Mouse (Mus musculus) T-helper 1 cell (primary cell): ENCODE data around the gene Ccdc124.

Experiments used
- in situ Hi-C: fragments of 300-600 bp; cut with MboI, MseI; formaldehyde crosslinking; loops from one replicate; pipeline ENCODE4 v1.15.1; 2025; ENCODE audit warnings: high pct_unique_total_duplicates

Gene Ccdc124

GRCm38 (mm10) chr8:70871195-70871807, 2.4 kb downstream of the Ccdc124 start:
- in situ Hi-C loops = no loop called here

DNA sequence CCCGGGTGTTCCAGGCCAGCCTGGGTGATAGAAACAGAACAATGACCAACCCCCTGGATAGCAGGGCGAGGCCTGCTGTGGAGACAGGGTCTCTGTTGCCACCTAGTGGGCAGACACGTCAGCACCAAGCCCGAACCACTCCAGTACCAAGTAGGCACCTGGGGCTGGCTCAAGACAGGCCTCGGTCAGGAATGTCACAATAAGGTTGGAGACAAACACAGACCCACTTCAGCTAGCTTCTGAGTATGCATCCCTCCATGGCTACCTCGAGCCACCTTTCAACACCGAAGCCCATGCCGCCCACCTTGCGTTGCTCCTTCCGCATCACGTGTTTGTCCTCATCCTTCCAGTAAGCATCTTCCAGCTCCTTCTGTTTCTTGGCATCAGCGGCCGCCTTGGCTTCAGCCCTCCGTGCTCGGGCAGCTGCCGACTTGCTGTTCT, 4.1 kb downstream of the Ccdc124 start:
- in situ Hi-C loops = no loop called here

- in situ Hi-C loops = no loop called here
Measured at GRCm38 (mm10) chr8:70869199-70869571, 4.5 kb downstream of the Ccdc124 start.

- in situ Hi-C loops = no loop called here
Measured at GRCm38 (mm10) chr8:70868559-70869198, 5.1 kb downstream of the Ccdc124 start.

DNA sequence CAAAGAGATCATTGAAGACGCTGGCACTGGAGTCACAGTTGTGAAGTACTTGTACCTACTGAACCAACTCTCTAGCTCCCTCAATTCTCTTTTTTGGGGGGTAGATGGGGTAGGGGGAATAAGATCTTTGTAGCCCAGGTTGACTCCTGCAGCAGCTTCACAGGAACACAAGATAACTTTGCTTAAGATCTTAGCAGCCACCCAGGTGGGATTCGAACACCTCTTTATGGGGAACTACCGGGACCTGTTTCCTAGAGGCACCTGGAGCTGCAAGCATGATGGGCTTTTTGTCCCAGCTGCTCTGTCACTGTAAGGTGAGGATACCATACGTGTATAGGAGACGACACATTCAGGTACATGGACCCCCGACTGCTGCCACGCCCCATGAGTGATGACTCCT, 7.2 kb downstream of the Ccdc124 start:
- in situ Hi-C loops = no loop called here

GRCm38 (mm10) chr8:70866001-70866520, 7.7 kb downstream of the Ccdc124 start:
- in situ Hi-C loops = no loop called here

GRCm38 (mm10) chr8:70865350-70866000, 8.3 kb downstream of the Ccdc124 start:
- in situ Hi-C loops = no loop called here

DNA sequence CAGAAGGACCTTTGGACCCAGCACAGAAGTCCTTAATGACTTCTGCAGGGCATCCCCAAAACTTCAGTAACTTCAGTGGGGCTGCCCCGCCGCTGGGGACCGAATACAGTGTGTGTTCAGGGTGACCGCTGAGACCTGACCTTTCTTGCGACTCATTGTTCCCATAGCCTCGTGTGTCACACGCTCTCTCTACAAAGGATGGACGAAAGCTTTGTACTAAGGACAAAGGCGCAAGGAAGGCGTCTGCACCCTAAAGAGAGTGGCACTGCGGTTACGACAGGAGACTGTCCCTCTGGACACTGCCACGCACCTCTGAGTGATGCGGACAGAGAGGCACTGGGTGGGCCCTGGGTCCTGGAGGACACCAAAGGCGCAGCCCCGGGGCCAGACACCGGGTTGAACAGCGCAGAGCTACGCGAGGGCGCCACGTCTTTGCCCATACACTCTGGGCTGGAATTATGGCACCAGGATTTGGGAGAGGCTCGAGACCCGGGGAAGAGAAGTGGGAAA, 9.0 kb downstream of the Ccdc124 start:
- in situ Hi-C loops = no loop called here

- in situ Hi-C loops = no loop called here
Measured at GRCm38 (mm10) chr8:70863956-70864711, 9.6 kb downstream of the Ccdc124 start.

DNA sequence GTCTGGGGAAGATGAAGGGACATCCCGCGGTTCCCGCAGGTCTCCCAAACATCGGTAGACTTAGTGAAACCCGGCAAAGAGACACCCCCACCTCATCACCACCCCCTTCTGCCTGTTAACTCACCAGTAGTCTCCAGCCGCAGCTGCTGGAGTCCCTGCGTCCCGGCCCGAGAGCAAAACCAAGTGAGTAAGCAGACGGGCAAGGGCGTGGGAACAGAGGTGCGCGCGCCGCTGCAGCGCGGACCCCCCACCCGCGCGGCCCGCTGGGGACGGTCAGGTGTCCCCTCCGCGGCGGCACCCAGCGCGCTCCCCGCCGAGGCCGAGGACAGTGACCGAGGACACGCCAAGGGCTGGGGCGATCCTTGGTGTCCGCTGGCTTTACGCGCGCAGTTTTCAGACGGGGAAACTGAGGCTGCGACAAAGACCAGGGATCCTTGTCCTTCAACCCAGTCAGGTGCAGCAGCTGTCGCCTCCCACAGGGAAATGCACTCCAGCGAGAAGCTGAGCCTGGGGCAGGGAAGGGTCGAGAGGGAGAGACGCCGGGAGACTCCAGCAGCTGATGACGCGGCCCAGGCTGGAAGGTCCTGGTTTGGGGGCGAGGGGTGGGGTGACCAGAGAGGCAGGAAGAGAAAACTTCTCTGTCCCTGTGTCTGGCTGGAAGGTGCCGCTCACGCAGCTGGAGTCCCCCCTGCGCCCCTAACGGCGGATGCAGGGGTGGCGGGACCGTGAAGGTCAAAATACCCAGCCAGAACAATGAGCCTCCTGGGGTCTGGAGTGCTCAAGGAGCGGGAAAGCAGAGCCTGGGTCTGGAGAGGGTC, 10.7 kb downstream of the Ccdc124 start, which contains the start of gene Kcnn1:
Kcnn1 (minus strand) TSS at position 435 of the 818 bp plus-strand sequence.
- in situ Hi-C loops = no loop called here

DNA sequence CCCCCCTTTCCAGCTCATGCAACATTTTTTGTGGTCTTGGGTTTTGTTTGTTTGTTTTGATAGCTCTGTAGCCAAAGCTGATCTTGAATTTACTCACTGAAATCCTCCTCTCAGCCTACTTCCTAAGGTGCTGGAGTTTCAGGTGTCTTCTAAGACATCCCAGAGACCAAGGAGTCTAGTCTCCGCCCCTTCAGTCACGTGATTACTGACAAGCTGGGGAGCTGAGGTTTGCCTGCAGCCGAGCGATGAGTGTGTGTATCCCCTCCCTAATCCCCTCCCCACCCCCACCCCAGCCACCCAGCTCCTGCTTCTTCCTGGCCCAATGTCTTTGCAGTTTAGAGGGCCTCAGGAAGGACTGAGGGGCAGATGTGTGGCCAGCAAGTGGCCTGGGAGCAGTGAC, 16.2 kb downstream of the Ccdc124 start:
- in situ Hi-C loops = no loop called here

DNA sequence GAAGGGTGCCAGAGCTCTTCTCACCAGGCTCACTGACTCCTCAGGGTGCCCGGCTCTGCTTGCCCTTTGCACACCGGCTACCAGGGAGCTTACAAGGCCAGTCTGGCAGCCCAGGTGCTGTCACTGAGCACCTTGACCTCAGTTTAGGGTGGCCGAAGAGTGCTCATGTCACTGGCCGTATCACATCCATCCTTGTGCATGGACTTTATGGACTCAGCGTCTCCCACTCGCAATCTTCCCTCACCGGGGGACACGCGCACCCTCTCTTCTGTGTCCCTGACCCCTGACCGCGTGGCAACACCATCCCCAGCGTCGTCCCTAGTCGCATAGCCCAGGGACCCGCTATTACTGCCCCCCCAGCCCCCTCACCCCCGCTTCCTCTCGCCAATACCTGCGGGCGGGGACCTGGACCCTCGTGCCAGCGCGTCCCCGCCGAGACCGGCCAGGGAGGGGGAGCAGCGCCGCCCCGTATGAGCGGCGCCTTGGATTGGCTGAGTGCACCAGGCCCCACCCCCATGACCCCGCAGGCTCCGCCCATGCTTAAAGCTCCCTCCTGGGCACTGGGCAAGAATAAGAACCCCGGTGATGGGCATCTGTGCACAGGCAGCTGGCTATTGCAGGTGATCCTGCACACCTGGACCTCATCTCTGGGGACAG, 17.1 kb downstream of the Ccdc124 start:
- in situ Hi-C loops = no loop called here

- in situ Hi-C loops = no loop called here
Measured at GRCm38 (mm10) chr8:70856028-70856427, 17.7 kb downstream of the Ccdc124 start.

DNA sequence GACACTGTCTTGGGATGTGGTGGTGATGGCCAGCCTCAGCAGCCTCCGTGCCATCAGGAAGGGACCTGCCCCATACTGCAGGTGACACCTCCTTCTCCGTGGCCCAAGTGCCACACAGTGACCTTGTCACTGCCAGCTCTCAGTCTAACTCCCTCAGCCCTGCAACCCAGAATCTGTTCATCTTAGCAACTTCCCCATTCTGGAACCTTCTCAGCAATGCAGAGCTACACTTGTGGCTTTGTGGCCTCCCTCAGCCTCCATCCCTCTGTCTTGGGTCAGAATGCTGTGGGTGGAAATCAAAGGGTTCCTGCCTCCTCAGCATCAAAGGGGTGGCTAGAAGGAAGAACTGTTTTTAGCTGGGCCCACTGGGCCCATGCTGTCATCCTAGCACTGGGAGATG, 19.9 kb downstream of the Ccdc124 start:
- in situ Hi-C loops = no loop called here

DNA sequence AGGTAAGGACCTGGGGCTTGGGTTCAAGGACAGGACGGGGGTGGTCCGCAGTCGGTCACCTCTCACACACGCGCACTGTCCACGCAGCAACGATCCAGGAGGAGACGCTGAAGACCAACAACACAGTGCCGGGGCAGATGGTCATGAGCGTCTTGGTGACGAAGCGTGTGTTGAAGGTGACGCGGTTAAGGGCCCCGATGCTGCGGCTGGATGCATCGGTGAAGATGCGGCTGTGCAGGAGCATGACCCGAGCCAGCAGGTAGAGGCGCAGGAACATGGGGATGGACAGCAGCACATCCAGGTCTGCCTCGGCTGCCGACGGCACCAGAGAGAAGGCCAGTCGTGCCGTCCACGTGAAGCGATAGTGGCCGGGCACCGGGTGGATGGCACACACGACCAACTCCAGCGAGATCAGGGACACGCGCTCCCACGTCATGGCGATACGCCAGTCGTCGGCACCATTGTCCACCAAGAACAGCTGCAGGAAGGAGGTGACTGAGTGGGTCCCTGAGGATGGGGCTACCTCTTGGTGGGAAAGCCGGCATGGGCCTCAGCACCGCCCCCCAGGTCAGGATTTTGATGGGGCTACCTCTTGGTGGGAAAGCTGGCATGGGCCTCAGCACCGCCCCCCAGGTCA, 21.0 kb downstream of the Ccdc124 start:
- in situ Hi-C loops = no loop called here

- in situ Hi-C loops = no loop called here
Measured at GRCm38 (mm10) chr8:70851837-70852236, 21.9 kb downstream of the Ccdc124 start.

- in situ Hi-C loops = no loop called here
Measured at GRCm38 (mm10) chr8:70850947-70851346, 22.8 kb downstream of the Ccdc124 start.

DNA sequence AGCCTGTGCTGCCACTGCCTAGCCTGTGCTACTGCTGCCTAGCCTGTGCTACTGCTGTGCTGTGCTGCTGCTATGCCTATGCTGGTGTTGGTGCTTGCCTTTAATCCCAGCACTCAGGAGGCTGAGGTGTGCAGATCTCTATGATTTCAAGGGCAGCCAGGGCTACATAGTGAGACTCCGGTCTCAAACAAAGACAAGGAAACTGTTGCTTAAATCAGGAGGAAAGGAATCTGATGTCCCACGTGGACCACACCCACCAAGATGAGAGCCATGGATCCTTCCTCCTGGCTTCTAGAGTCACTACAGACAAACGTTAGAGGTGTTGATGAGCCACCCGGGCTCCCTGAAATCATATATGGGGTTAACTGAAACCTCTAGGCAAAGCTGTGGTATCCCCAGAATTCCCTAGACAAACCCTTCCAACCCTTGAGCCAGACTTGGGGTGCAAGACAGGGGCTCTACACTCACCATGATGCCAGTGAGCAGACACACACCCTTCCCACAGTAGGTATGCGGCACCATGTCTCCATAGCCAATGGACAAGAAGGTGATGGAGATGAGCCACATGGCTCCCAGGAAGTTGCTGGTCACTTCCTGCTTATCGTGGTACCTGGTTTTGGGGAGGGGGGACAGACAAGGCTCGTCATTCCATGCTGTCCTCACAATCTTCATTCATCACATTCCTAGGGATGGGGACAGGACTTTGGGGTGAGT, 23.4 kb downstream of the Ccdc124 start:
- in situ Hi-C loops = no loop called here

DNA sequence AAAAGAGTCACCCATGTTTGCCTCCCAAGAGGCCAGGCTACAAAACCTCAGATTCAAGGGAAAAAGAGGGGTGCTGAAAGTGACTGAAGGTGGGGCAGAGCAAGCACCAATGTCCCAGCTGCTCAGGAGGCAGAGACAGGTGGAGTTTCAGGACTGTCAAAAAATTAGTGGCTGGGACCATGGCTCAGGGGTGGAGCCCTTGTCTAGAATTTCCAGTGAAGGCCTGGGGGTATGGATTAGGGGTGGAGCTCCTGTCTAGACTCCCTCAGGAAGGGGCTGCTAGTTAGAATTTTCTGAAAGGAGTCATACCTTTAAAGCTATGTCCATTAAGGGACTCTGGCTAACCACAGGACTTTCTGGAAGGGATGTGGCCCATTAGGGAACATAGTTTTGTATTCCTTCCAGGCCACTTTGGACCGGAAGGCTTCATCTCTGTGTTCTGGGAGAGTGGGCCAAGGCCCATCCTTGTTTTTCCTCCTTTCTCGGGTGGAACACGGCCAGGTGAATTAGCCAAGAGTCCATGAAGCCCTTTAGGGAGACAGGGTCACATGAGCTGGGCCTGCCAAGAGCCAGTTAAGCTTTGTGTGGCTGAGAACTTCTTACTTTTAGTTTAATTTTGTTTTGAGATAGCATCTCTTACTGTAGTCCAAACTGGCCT, 24.3 kb downstream of the Ccdc124 start:
- in situ Hi-C loops = no loop called here
